Mouse (Mus musculus): Measurements from ENCODE around the gene Tbrg4.

Gene Tbrg4

GRCm38 (mm10) chr11:6625478-6626387, at the start of gene Tbrg4:
TSS of gene Tbrg4 (minus strand) at chr11:6626067.
- DNase-seq (ENCODE audit: low spot score) = peak; percentile 98

- DNase-seq (ENCODE audit: low spot score) = no peak
These were observed 49.5 kb upstream of the Tbrg4 start for GRCm38 (mm10) chr11:6675402-6675801.

- no peak for DNase-seq (ENCODE audit: low spot score)
These were observed 48.8 kb upstream of the Tbrg4 start for GRCm38 (mm10) chr11:6674701-6675100.

GRCm38 (mm10) chr11:6670826-6671225, 45.0 kb upstream of the Tbrg4 start:
- DNase-seq (ENCODE audit: low spot score) = no peak

DNA sequence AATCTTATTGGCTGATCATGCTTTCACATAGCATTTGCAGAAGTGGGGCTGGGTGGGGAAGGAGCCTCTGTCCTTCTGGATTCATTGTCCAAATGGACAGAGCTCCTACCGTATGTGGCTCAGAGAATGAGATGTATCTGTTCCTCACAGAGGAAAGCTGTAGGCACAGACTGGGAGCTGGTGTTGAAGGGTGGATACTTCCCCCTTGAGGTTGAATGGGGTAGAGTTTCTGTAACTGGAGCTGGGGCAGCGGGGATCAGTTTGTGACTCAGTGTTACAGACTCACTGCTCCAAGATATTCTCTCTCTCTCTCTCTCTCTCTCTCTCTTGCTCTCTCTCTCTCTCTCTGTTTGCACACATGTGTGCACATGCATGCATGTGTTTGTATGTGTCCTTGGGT, 44.2 kb upstream of the Tbrg4 start:
- peak; percentile 32 for DNase-seq (ENCODE audit: low spot score)

GRCm38 (mm10) chr11:6669041-6669440, 43.2 kb upstream of the Tbrg4 start:
- DNase-seq (ENCODE audit: low spot score) = peak; percentile 48

GRCm38 (mm10) chr11:6666634-6667033, 40.8 kb upstream of the Tbrg4 start:
- no peak for DNase-seq (ENCODE audit: low spot score)

DNA sequence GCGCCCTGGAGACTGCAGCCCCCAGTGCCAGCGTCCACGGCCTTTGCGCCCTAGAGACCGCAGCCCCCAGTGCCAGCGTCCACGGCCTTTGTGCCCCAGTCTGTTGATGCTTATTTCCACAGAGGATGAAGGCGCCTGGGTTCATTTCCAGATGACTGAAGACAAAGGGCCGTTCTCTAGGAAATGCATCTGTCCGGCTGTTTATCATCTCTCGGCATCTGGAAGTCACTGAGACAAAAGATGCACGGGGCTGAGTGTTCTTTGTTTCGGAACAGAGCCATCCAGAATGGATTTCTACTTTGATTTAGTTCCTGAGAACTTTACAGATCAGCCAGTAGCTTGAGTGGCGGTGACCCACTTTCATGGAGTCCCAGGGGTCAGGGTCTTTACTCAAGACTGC, 35.3 kb upstream of the Tbrg4 start:
- no peak for DNase-seq (ENCODE audit: low spot score)

GRCm38 (mm10) chr11:6658271-6658670, 32.4 kb upstream of the Tbrg4 start, which contains the start of gene Ramp3:
TSS of gene Ramp3 (plus strand) at chr11:6658521.
- DNase-seq (ENCODE audit: low spot score) = peak; percentile 75

DNA sequence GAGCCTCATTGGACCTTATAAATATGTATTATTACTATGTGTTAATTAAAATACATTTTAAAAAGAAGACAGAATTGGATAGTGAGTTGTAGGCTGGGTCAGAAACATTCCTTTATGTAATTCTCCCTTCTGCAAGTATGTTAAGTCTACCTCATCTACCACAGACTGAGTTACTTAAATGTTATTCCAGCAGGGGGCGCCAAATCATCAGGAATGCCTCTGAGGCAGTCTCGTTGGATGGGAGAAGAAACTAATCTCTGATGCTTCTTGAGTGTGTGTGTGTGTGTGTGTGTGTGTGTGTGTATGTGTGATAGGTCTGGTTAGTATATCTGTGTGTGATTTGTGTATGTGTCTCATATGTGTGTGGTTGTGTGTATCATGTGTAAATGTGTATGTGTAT, 29.0 kb upstream of the Tbrg4 start:
- peak; percentile 94 for DNase-seq (ENCODE audit: low spot score)

GRCm38 (mm10) chr11:6652978-6653377, 27.1 kb upstream of the Tbrg4 start:
- peak; percentile 24 for DNase-seq (ENCODE audit: low spot score)

DNA sequence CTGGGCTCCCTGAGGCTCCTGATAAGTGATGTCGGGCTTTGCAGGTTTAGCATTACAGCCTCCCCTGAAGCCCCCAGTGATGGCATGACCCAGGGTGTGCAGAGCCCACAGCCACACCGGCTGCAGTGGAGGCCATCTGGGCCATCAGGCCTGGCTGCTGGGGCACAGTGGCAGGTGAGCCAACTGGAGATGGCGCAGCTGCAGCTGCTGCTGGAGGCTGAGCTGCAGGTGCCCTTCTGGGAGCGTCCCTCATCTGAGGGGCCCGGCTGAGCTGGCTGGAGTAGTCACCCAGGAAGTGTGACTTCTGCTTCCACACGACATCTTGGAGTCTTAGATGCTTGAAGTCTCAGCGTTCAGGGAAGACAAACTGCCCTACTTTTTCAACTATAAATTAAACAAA, 24.7 kb upstream of the Tbrg4 start:
- DNase-seq (ENCODE audit: low spot score) = no peak

DNA sequence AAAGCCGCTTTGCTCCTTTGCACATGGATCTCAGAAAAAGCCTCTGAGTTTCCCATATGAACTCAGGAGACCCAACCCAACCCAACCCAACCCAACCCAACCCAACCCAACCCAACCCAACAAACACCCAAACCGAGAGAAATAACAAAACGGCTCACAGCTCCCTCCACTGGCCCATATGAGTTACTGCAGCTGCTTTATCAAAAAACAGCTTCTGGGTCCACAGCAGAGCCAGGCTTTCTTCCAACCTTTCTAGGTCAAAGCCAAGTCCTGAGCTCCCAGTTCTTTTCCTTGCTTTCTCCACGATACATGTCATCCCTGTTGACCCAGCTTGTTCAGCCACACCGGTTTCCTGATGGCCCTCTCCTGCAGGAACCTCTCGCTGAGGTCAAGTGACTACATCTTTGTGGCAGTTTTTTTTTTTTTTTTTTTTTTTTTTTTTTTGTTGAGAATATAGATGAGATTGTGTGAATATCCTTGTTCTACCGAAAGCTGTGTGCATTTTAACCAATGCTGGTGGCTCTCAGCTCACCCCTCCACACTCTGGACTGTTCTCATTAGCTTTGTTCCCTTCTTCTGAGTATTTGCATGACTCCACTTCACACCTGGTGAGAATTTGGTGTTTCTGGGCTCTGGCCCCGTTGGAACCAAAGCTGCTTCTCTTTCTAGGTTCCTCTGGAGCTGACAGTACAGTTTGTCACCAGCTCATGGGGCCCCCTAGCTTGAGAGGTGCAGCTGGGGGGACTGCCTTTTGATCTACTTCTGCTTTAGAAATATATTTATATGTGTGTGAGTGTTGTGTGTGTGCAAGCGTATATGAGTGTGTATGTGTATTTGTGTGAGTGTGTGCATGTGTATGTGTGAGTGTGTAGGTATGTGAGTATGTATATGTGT, 22.2 kb upstream of the Tbrg4 start:
- no peak for DNase-seq (ENCODE audit: low spot score)

DNA sequence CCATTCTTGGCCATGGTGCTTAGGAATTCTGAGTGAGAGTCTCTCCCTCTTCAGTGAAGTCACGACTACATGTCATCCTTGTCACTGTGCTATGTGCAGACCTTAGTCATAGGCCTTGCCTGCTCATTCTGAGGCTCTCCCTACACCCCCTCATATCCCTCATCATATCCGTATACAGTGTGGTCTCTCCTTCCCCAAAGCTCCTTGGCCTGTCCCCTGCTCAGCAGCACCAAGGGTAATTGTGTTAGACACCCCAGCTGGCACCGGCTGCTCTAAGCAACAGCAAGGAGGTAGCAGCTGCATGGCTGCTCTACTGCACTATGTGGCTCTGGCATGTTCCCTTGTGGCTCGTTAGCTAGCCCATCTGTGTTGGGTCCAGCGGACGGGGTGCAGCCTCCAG, 18.7 kb upstream of the Tbrg4 start:
- no peak for DNase-seq (ENCODE audit: low spot score)

DNA sequence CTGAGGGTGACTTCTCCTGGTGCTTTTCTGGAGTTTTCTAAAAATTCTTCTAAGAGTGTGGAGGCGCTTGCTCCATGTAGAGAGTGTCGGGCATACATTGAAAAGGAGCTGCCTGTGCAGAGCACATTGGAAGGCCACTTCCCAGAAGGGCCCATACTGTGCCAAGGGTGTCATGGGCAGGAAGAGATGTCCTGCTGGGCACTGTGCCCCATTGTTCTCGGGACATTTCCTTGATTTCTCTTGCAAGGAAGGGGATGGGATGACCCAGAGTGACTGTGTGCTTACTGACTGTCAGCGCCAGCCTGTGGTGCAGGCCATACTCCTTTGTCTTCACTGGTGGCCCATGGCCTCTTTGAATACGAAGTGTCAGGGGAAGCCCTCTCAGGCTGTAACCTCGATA, 13.2 kb upstream of the Tbrg4 start:
- DNase-seq (ENCODE audit: low spot score) = no peak

DNA sequence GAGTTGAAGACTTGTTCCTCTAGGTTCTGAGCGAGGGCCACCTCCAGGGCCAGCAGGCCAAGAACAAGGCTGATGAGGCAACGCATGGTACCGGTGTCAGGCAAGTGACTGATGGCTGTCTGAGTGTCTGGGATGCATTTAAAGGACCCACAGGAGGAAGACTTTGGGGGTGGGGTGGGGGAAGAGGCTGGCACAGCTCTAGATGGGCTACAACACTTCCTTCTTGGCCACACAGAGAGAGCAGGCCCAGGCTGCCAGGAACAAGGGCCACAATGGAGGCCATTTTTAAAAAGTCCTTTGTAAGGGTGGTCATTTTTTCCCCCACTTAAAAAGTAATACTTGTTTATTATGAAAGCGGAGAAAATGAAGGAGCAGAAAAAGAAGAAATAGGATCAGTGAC, 12.7 kb upstream of the Tbrg4 start, which contains the start of gene Wap:
Gene Wap (minus strand): TSS at position 101 of the 400 bp plus-strand sequence.
- no peak for DNase-seq (ENCODE audit: low spot score)

- DNase-seq (ENCODE audit: low spot score) = no peak
These were observed 10.3 kb upstream of the Tbrg4 start for GRCm38 (mm10) chr11:6636150-6636549.

GRCm38 (mm10) chr11:6629655-6630054, 3.8 kb upstream of the Tbrg4 start:
- DNase-seq (ENCODE audit: low spot score) = peak; percentile 42

- peak; percentile 79 for DNase-seq (ENCODE audit: low spot score)
These were observed 2.7 kb upstream of the Tbrg4 start for GRCm38 (mm10) chr11:6628568-6628967.

- DNase-seq (ENCODE audit: low spot score) = no peak
These were observed 1.9 kb upstream of the Tbrg4 start for GRCm38 (mm10) chr11:6627731-6628130.

DNA sequence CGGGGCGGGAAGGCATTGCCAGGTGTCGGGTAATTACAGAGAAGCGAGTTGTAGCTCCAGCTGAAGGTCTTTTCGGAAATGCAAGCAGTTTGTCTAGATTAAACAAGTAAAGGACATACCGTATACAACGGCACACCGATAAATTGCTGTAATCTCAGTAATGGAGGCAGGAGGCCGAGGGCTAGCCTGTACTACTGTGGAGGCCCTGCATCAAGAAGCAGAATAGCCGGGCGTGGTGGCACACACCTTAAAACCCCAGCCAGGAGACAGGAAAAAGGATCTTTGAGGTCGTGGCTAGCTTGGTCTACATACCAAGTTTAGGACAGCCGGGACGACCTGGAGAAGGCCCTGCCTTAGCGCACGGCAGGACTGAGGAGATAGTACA, 513 bp upstream of the Tbrg4 start:
- no peak for DNase-seq (ENCODE audit: low spot score)

DNA sequence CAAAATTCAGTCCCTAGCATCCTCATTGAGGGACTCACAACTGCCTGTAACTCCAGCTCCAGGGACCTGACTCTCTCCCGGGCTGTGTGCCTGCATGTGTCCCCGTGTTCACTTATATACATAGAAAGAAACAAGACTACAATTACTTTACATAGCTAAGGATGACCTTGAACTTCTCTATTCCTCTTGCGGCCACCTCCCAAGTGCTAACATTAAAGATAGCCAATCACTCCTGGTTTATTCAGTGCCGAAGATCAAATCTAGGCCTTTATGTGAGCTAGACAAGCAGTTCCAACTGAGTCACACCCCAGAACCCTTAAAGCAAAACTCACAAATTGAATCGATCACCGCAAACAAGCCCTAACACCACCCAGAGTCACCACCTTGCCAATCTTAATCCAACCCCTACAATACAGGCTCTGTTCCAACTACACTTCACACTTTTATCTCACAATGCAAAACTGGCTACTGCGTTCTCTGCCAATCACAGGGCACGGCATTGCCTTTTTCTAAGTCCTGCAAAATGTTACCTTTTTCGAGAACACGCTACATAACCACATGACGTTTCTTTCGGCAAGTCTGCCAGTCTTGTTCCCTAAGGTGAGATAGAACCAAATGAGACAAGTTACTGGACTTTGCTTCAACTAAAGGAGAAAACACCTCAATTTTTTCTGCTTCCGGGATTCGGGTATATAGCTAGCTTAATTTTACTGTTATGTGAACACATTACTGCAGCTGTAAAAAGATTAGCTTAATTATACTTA, 1.1 kb downstream of the Tbrg4 start:
- no peak for DNase-seq (ENCODE audit: low spot score)
